Mouse (Mus musculus): Measurements from ENCODE around the gene Elk4.
A peak's percentile ranks its signal among the peaks of the same experiment; 100 is the strongest.

Elk4 gene

DNA sequence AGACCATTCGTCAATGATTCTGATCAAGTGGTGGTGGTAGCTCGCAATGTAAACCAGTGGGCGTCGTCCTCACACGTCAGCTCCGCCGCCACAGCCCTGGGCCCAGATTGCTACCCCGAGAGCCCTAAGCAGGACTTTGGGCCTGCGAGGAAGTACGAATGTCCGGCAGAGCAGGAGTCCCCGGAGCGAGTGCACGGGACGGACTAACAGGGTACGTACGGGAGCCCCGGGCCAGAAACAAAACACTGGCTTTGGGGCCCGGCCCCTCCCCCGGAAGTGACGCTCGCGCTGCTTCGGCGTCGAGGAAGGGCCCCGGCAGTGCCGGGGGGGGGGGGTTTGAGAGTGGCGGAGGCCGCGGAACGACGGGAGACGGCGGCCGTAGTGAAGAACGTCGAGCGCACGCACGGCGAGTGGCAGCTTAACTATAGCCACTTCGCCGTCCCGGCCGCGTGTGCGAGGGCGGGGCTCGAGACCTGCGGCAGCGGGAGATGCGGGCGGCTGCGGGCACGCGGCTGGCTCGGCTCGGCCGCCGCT, at the start of gene Elk4:
Gene Elk4, plus strand, starts transcription at position 326 of the 534 bp plus-strand sequence.
- peak; percentile 86 to 90 for DNase-seq (ENCODE audit: low spot score in 2 of 2)

- DNase-seq (ENCODE audit: low spot score in 2 of 2) = no peak
Observed at GRCm38 (mm10) chr1:131961004-131961403, 46.4 kb upstream of the Elk4 start.

- DNase-seq (ENCODE audit: low spot score in 2 of 2) = no peak
Observed at GRCm38 (mm10) chr1:131962606-131963084, 44.8 kb upstream of the Elk4 start, which contains the start of gene Slc45a3. TSS of gene Slc45a3 (plus strand) at chr1:131962967.

- DNase-seq (ENCODE audit: low spot score in 2 of 2) = no peak
Observed at GRCm38 (mm10) chr1:131963085-131963951, 44.1 kb upstream of the Elk4 start.

DNA sequence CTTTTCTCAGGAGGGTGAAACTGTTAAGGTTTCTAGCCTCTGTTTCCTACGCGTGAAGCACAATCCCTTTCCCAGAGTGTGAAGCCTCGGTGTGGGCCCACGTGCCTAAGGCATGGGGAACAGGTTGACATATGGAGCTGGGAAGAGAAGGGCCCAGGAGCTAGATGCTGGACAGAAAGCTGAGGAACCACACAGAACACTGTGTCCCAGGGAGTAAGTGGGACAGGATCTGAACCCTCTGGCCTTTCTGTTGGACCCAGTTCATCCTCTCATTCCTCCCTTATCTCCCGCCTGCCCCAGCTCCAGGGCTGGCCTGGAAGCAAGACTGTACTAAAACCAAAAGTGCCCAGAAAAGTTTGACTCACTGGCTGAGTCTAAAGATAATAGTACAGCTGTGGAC, 43.3 kb upstream of the Elk4 start:
- DNase-seq (ENCODE audit: low spot score in 2 of 2) = no peak

DNA sequence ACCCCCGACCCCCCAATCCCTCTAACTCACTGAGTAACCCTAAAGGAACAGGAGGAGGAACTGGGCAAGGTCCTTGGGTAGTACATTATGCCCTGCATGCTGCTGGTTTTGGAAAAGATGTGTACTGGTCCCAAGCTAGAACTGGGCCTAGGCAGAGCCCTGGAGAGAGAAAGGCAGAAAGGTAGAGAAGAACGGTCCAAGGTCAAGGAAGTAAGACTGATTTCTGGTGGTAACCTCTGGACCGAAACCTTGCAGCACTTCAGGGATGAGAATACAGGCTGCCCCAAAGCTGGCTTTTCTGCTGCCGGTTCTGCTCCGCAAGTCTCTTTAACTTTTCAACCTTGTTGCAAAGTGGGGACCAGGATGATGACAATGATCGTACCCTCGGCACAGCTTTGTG, 42.8 kb upstream of the Elk4 start:
- no peak for DNase-seq (ENCODE audit: low spot score in 2 of 2)

GRCm38 (mm10) chr1:131965818-131966217, 41.6 kb upstream of the Elk4 start:
- DNase-seq (ENCODE audit: low spot score in 2 of 2) = no peak

GRCm38 (mm10) chr1:131967336-131967735, 40.1 kb upstream of the Elk4 start:
- no peak for DNase-seq (ENCODE audit: low spot score in 2 of 2)

GRCm38 (mm10) chr1:131968556-131968955, 38.9 kb upstream of the Elk4 start:
- DNase-seq (ENCODE audit: low spot score in 2 of 2) = no peak

- DNase-seq (ENCODE audit: low spot score in 2 of 2) = no peak
Observed at GRCm38 (mm10) chr1:131968983-131969382, 38.4 kb upstream of the Elk4 start.

DNA sequence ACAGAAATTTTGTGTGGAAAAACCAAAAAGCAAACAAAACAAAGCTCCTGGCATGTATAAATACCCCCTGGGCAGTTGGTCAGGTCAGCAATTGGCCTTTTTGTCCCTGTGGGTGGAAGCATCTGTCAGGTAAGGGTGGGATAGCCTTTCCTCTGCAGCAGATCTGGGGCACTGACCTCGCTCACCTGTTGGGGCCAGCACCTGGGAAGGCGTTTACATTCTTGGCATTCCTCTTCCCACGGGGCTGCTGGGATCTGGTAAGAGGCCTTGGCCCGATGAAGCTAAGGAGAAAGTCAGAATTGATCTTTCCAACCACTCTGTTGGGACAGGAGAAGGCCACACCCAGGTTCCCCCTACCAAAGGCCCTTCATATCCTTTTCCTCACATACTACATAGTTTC, 37.6 kb upstream of the Elk4 start:
- DNase-seq (ENCODE audit: low spot score in 2 of 2) = no peak

DNA sequence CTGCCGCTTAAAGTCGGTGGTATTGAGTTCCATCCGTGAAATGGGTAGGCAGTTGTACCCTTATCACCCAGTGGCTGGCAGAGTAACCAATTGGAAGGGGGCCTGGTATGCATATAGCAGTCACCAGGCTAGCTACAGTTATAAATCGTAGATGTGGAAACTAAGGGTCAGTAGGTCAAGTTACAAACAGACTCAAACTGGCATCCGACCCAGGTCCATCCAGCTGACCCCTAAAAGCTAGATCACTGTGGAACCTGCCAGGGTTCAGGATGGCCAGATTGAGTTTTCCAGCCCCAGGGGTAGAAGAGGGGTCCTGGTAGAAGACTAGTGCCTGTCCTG, 37.1 kb upstream of the Elk4 start:
- DNase-seq (ENCODE audit: low spot score in 2 of 2) = no peak

- no peak for DNase-seq (ENCODE audit: low spot score in 2 of 2)
Observed at GRCm38 (mm10) chr1:131970661-131971520, 36.5 kb upstream of the Elk4 start.

GRCm38 (mm10) chr1:131971771-131972497, 35.5 kb upstream of the Elk4 start:
- DNase-seq (ENCODE audit: low spot score in 2 of 2) = no peak

DNA sequence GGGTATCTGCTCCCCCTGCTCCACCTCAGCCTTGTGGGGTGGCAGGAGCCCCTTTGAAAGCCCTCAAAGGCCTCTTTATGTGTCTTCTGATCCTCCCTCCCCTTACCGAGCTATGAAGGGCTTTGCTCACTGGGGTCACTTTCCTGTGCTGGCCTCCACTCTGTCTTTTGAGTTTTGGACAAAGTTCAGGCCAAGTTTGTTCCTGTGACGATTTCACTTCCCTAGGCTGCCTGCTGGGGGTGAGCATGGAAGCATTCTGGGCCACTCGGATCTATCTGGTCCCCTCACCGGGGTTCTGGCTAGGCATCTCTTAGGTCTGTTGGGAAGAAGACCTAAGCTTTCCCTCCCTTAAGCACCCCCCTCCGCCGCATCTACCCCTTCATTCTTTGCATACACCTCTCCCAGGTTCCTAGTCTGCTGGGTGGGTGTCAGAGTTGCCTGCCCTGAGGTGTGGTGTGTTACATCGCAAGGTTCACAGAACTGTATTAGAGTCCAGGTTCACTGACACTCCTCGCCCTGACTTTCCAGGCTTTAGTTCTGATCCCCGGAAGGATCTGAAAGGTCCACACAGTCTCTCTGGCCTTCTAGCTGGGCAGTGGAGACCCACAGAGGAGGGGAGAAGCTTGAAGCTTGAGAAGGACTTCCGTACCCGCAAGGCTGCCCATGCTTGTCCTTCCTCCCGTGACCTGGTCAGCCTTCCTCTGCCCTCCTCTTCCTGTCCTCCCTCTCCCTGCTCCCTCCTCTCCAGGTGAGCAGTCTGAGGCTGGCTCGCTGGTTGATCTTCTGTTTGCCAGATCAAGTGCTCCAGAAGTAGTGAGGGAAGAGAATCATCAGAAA, 34.7 kb upstream of the Elk4 start:
- DNase-seq (ENCODE audit: low spot score in 2 of 2) = no peak

- DNase-seq (ENCODE audit: low spot score in 2 of 2) = no peak
Observed at GRCm38 (mm10) chr1:131973991-131974390, 33.4 kb upstream of the Elk4 start.

GRCm38 (mm10) chr1:131976886-131977285, 30.5 kb upstream of the Elk4 start:
- DNase-seq (ENCODE audit: low spot score in 2 of 2) = no peak

DNA sequence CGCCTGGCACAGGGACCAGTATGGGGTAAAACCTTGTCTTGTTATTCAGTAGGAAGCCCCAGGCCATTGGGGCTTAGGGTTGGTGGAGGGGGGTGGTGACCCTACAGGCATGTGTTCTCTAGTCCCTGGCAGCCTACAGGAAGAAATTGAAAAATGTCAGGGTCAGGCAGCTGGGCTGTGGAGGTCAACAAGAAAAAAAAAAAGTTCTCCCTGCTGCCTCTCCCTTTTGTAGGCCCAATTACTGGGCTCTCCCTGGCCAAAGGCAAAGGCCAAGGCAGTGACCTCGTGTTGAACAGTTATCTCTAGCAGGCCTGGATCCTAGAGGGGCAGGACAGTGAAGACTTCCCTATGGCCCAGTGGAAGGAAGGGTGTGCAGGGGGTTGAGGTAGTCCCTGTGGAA, 26.9 kb upstream of the Elk4 start:
- DNase-seq (ENCODE audit: low spot score in 2 of 2) = no peak

GRCm38 (mm10) chr1:131981378-131982013, 25.9 kb upstream of the Elk4 start:
- peak; percentile 40 to 65 for DNase-seq (ENCODE audit: low spot score in 2 of 2)

DNA sequence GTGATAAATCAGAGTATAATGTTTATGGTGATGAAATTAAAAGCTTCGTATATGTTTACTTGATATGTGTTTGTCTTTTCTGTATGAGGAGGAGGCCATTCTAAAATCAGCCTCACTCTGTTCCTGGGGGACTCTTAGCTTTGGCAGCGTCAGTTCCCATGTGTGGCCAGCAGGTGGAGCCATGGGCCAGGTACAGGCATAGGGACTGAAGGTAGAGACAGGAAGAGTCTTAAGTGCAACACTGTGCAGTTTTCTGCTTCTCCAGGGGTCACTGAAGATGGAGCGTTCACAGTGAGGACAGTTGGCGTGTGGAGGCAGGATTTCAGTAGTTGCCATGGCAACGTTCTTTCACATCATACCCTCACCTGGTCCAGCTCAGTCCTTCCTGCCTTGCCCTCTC, 24.5 kb upstream of the Elk4 start:
- peak; percentile 66 to 79 for DNase-seq (ENCODE audit: low spot score in 2 of 2)
